Mouse (Mus musculus) embryo, embryonic 10.5 days (tissue): ENCODE measurements around the gene Meis2.

Experiments
- DNase-seq: peaks from one replicate; pipeline ENCODE4 v3.0.0-alpha.2; 2015; ENCODE audit warnings: low spot score

The Meis2 gene

DNA sequence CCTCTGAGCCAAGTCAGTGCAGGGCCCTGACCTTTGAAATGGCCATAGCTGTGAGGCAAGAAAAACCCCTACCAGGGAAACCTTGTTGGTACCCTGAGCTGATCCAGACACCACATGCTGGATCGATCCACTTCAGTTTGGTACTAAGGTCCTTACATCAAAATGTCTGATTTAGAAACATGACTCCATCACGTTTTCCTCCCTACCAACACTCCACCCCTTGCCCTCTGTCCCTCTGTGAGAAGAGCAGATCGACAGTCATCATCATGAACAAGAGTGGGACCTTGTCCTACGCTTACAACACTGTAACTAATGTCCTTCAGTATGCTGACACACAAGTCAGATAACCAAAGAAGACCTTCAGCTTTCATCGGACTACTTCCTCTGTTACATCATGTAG, 66.8 kb downstream of the Meis2 start:
- DNase-seq = no peak

DNA sequence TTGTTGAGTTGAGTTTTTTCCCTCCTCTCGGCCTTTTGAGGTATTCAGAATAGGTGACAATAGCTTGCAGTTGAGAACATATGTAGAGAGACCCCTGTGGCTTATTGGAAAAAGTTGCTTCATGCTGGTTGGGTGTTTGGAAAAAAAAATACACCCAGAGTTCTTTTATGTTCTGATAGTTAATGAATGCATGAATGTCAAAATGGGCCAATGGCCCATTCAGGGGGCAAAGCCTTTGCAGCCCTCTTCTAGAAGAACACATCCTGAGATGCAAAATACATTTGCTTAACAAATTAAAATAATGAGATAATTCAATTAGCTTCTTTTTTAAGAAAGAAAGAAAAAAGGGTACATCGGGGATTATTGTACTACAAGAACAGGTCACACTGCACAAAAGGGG, 69.2 kb downstream of the Meis2 start:
- no peak for DNase-seq

DNA sequence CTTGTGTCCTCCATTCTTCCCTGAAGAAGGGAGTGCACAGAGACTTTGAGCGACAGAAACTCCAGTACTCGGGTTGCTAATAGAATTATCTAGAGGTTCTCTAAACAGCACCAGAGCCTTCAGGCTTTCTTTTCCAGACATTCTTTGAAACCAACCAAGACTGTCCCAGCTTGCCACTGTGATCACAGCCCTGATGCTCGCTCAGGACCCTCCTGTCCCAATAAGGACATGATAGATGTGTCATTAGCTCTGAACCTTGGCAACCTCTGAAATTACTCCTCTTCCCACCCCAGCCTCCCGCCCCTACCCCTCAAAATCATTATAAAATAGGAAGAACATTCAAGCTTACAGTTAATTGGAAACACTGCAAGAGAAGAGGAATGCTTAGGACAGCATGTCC, 71.8 kb downstream of the Meis2 start:
- DNase-seq = no peak

DNA sequence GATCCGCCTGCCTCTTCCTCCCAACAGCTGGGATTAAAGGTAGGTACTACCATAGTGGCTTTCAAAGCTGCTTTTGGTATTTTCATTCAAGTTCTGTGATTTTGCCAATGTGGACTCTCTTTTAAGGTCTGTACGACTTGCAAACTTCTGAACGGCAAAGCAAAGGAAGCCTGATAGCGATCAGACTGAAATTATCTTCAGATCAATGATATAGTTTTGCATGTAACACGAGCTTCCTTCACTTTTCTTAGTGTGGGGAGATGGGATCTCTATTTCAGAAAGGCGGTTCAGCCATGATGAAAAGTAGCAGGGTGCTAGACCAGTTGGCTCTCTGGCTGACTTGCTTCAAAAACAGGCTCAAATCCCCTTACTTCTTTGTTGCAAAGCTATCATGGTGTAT, 76.4 kb downstream of the Meis2 start:
- no peak for DNase-seq

DNA sequence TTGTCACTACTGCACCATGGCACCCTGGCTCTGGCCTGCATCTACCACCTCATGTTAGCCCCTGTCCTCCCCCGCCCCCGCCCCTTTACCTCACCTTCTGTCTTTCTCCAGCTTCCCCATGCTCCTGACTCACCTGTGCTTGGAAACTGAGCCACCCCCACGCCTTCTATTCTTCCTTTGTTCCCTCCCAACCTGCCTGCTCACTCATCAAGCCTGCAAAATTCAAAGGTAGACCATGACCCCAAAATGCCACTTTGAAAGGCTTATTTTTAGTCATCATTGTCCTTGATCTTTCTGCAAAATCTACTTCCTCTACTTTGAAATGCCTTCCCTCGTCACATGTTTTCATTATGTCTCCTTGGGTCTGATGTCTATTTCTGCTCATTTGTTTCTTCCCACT, 77.2 kb downstream of the Meis2 start:
- no peak for DNase-seq

DNA sequence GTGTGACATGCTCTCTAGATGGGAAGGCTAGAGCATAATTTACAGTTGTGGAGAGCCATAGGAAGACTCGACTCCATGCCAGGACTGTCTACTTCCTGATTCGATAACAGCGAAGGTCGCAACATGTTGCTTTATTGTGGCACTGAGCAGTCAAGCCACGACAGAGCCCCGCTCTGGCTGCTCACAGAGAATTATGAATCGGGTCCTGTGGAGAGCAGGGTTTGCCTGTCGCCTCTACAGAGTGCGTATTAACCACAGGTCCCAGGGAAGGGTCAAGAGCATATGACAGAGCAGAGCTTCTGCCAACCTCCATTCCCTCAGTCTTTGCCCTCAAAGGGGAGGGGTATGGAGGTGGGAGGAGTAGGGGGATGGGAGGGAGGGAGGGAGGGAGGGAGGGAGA, 80.7 kb downstream of the Meis2 start:
- no peak for DNase-seq

- no peak for DNase-seq
These were observed 81.2 kb downstream of the Meis2 start for GRCm38 (mm10) chr2:115984487-115984886.

- DNase-seq = no peak
These were observed 85.1 kb downstream of the Meis2 start for GRCm38 (mm10) chr2:115980490-115980889.

GRCm38 (mm10) chr2:115979683-115980476, 85.8 kb downstream of the Meis2 start:
- peak; percentile 55 for DNase-seq

DNA sequence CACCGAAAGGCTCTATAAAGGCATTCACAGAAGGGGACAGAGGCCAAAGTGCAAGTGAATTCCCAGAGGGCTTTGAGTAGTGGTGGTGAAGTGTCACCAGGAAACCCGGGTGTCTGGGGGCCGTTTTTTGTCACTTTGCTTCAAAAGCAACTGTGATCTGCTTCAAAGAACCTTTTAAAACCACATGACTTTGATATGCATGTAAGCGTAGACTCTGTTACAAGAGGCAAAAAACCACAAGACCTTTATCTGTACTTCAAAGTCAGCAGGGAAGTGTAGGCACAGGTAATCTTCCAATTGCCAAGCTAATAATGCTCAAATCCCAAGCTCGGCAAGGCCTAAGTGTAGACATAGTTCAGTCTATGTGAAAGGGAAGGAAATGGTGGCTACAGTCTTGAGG, 87.0 kb downstream of the Meis2 start:
- no peak for DNase-seq

DNA sequence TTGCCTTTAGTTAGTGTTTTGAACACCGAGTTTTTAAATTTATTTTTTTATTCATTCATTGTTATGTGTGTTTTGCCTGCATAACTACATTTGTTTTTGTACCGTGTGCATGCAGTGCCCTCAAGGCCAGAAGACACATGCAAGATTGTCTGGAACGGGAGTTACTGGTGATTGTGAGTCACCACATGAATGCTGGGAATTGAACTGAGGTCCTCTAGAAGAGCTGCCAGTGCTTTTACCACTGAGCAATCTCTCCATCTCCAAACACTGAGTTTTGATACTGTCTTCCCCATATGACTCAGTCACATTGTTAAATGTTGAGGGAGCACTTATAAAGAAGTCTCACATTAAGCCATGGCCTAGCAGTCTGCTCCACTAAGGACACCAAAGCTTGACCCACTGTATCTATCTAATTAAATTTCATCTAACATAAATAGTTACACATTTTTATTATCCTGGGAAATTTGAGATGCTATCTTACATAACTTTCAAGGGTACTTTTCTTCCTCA, 94.3 kb downstream of the Meis2 start:
- DNase-seq = no peak

DNA sequence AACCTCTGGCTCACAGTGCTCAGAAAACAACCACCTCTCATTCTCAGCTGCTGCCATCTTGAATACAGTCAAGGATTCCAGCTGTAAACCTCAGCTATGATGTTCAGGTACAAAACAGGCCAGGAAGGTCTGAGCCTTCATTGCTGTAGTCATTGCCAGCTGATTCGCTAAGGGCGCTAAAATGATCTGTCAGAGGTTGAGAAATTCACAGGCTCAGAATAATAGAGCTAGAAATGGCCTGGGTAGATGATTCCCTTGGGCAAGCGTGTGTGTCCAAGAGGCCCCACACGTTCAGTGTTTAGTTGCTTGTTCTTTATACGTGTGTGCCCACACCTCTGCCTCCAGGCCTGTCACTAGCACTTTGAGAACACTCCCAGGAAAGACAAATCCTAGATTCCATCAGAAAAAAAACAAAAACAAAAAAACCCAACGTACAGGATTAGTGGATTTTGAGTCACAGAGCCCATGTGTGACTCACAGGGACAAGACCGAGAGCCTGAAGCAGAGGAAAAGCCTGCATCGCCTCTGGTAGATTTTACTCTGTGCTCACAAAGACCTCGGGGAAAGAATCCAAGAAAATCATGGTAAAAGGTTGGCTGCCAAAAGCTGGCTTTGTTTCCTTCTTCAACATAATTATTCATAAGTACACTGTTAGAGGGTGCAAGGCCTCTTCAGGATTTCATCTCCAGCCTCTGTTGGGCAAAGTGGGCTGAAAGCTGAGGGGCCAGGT, 95.4 kb downstream of the Meis2 start:
- DNase-seq = no peak

DNA sequence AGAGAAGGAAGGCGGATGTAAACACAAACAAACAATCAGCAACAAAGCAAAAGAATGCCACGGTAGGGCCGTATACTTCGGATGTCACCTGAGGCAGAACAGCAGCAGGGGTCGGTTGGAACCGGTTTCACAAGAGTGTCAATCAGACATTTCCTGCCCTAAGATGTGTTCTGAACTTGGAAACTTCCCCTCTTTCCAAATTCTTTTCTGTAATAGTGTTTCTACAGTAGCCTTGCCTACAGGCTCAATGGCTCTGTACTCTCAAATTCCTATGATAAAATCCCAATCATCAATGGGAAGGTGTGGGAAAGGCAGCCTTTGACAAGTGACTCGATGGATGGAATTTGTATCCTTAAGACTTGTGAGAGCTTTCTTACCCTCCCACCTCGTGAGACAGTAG, 96.4 kb downstream of the Meis2 start:
- DNase-seq = no peak

- DNase-seq = no peak
These were observed 100.7 kb downstream of the Meis2 start for GRCm38 (mm10) chr2:115964911-115965310.

DNA sequence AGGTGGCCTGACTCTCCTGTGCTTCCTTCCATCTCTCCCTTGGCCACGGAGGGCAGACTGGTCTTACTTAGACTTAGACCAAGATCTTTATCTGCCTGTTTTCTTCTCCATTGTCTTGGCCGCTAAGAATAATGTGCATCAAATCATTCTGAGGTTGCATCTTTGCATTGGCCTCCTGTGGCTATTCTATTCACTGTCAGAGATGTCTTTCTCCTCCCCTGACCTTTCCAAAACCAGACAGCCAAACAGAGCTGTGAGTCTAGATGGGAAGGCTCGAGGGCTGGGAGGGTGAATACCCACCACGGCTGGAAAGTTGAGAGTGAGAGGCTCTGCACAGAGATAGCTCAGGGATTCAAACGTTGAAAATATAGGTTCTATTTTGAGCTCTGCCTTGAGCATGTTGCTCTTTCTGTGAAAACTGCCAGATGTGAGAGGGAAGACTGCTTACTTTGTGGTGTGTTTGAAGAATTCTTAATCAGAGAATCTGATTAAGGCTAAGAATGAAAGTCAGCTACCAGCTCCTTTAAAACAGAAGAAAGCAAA, 102.3 kb downstream of the Meis2 start:
- DNase-seq = no peak

DNA sequence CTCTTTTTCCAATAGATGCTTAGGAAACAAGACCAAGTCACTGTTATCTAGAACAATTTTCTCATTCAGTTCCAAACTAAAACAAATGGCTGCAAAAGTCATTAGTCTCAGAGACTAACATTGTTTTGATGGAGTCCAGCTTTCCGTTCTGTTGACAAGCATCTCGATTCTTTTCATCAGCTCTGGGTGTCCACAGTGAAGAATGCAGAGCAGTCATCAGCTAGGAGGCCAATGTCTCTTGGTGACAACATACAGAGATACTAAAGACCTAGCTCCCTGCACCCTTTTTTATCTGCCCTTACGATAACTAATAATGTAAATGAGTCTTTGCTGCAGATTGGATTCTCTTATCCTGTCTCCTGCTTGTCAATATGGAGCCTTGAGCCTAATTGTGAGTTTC, 102.9 kb downstream of the Meis2 start:
- no peak for DNase-seq

DNA sequence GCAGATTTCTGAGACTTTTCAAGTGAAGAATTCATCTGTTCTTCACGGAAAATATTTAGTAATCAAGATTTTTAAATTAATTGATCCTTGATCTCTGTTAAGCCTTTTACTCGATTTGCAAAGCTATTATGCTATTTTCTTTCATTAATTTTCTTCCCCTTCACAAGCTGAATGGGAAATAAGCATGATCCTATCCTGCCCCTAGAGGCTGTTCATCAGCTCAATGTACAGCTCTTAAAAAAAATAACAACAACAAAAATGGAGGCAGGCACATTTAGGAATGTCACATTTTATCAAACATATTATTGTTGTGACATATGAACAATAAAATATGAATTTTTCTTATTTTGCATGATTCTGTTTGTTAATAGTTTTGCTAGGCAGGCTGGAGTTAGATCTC, 103.5 kb downstream of the Meis2 start:
- no peak for DNase-seq

GRCm38 (mm10) chr2:115960615-115961014, 105.0 kb downstream of the Meis2 start:
- DNase-seq = no peak

- no peak for DNase-seq
These were observed 108.9 kb downstream of the Meis2 start for GRCm38 (mm10) chr2:115956786-115957185.

GRCm38 (mm10) chr2:115950645-115951044, 115.0 kb downstream of the Meis2 start:
- no peak for DNase-seq

GRCm38 (mm10) chr2:115948630-115949426, 116.8 kb downstream of the Meis2 start:
- no peak for DNase-seq

DNA sequence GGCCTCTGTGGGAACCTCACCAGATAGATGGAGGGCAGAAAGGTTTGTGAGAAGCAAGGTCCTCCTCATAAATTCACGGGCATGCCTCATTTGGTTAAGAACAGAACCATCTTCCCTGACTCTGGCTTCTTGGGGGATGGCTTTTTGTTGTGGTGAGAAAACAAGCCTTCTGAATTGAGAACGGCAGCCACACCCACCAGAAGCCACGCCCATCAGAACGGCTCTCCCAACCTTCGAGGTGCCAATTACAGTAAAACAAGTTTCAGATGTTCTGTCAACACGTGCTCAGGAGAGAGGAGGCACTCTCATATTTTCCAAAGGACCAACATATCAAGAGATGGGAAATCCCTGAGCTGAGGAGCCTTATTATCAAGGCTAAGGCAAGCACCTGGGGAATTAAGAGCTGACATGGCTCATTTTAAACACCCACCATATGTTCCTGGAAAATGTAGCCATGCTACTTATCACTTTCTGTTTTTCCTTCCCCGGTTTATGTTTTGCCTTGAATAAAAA, 117.9 kb downstream of the Meis2 start:
- DNase-seq = no peak
